ENCODE assay signal across 21 mouse cellular contexts in the genomic region with DNA sequence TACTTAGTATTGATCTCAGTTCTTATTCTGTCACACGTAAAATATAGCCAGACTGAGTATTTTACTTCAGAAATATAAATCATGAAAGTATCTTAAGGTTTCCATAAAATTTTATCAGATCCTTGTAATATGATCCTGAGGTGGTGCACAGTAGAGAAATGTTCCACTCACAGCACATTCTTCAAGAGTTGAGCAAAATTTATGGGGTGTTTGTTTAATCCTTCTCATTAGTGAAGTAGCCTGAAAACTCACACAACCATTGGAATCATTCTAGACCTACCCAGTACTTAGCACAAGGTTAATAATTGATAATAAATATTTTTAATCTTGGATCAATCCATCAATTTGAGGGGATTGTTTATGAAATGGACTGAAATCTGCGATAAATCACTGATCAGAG.
"Had no signal": no experiment of that assay in that cellular context is flagged by ENCODE, and none has a peak within 500 bp of the region (broad histone marks: within the 10 kb centered on the region; RNA-seq: fewer than 3 reads in every experiment).

No protein-coding gene starts in this region.

- H3K9ac ChIP-seq: liver, embryonic 13.5 days; lung, embryonic 15.5 days; midbrain, embryonic 12.5 days; midbrain, embryonic 15.5 days; neural tube, embryonic 12.5 days; neural tube, embryonic 15.5 days had no signal

- H3K4me1 ChIP-seq: liver, embryonic 13.5 days; lung, embryonic 15.5 days; megakaryocyte, embryonic 14.5 days; midbrain, embryonic 12.5 days; midbrain, embryonic 15.5 days; neural tube, embryonic 12.5 days; neural tube, embryonic 15.5 days had no signal

- H3K36me3 ChIP-seq: liver, embryonic 13.5 days; lung, embryonic 15.5 days; midbrain, embryonic 12.5 days; midbrain, embryonic 15.5 days; neural tube, embryonic 12.5 days; neural tube, embryonic 15.5 days had no signal

- DNase-seq: kidney, adult 8-10 months; kidney, postnatal 25 days; layer of hippocampus, postnatal 36 days; liver, embryonic 13.5 days; lung, postnatal 10 days; lung, postnatal 36 days; right cerebral cortex, adult 18-20 months; right cerebral cortex, postnatal 14 days; right cerebral cortex, postnatal 4 days; thymus, adult 2 months; thymus, postnatal 14 days; thymus, postnatal 4 days had no signal

- H3K4me2 ChIP-seq: liver, embryonic 13.5 days; lung, embryonic 15.5 days; midbrain, embryonic 12.5 days; midbrain, embryonic 15.5 days; neural tube, embryonic 12.5 days; neural tube, embryonic 15.5 days had no signal

- H3K27ac ChIP-seq: left cerebral cortex, adult 2 months; liver, embryonic 13.5 days; lung, embryonic 15.5 days; midbrain, embryonic 12.5 days; midbrain, embryonic 15.5 days; neural tube, embryonic 12.5 days; neural tube, embryonic 15.5 days; stomach, postnatal 0 days had no signal

- H3K9me3 ChIP-seq: liver, embryonic 13.5 days; lung, embryonic 15.5 days; megakaryocyte, embryonic 14.5 days; midbrain, embryonic 12.5 days; midbrain, embryonic 15.5 days; neural tube, embryonic 12.5 days; neural tube, embryonic 15.5 days had no signal

- H3K27me3 ChIP-seq: liver, embryonic 13.5 days; lung, embryonic 15.5 days; midbrain, embryonic 12.5 days; midbrain, embryonic 15.5 days; neural tube, embryonic 12.5 days; neural tube, embryonic 15.5 days had no signal

- H3K4me3 ChIP-seq: left cerebral cortex, adult 2 months; liver, embryonic 13.5 days; lung, embryonic 15.5 days; megakaryocyte, embryonic 14.5 days; midbrain, embryonic 12.5 days; midbrain, embryonic 15.5 days; neural tube, embryonic 12.5 days; neural tube, embryonic 15.5 days had no signal

- ATAC-seq: intestine, postnatal 0 days; midbrain, embryonic 15.5 days had no signal
